Mouse (Mus musculus) embryonic facial prominence, embryonic 11.5 days (tissue): Measurements from ENCODE around the gene Bcor. TPM values are rescaled to one million over a fixed set of nuclear protein-coding genes. Genes with fewer than 3 reads are reported as not detected.

Source experiments
- ATAC-seq: fragments of 200-750 bp; cut with Nextera tagmentation; replicated peaks from 2 replicates; pipeline ENCODE4 v1.8.0; 2017; ENCODE audit warnings: low read depth; ENCODE audit not compliant: insufficient number of reproducible peaks, low FRiP score, low TSS enrichment
- DNase-seq: peaks from one replicate; pipeline ENCODE4 v3.0.0-alpha.2; 2015; ENCODE audit warnings: low spot score
- H3K27ac ChIP-seq: fragments of 300-500 bp; sonication (generic); replicated peaks from 2 replicates; pipeline ENCODE4 v1.5.1; 2014; ENCODE audit warnings: mild to moderate bottlenecking, low read depth, low read length, control low read depth
- H3K27me3 ChIP-seq: fragments of 300-500 bp; sonication (generic); 2 replicates; pipeline ENCODE4 v1.6.1; 2014; ENCODE audit warnings: mild to moderate bottlenecking, low read length, moderate library complexity, mixed read lengths; ENCODE audit not compliant: control insufficient read depth, insufficient read depth
- H3K36me3 ChIP-seq: fragments of 300-500 bp; sonication (generic); replicated peaks from 2 replicates; pipeline ENCODE4 v1.6.1; 2014; ENCODE audit warnings: low read depth, mild to moderate bottlenecking, low read length, moderate library complexity, mixed read lengths; ENCODE audit not compliant: control insufficient read depth, insufficient read depth
- H3K4me1 ChIP-seq: fragments of 300-500 bp; sonication (generic); 2 replicates; pipeline ENCODE4 v1.6.1; 2014; ENCODE audit warnings: low read length, mixed read lengths; ENCODE audit not compliant: control insufficient read depth, insufficient read depth
- H3K4me2 ChIP-seq: fragments of 300-500 bp; sonication (generic); 2 replicates; pipeline ENCODE4 v1.6.1; 2014; ENCODE audit warnings: low read depth, mild to moderate bottlenecking, control low read depth, low read length, moderate library complexity
- H3K4me3 ChIP-seq: fragments of 300-500 bp; sonication (generic); 2 replicates; pipeline ENCODE4 v1.5.1; 2014; ENCODE audit warnings: low read depth, low read length, control low read depth
- H3K9ac ChIP-seq: fragments of 300-500 bp; sonication (generic); replicated peaks from 2 replicates; pipeline ENCODE4 v1.6.1; 2014; ENCODE audit warnings: mild to moderate bottlenecking, control low read depth, low read length
- H3K9me3 ChIP-seq: fragments of 300-500 bp; sonication (generic); replicated peaks from 2 replicates; pipeline ENCODE4 v1.6.1; 2016; ENCODE audit warnings: mild to moderate bottlenecking, low read length, inconsistent platforms, mixed read lengths; ENCODE audit not compliant: control insufficient read depth
- WGBS: fragments of 180-500 bp; shearing (Covaris S2); extraction: QIAGEN DNeasy Blood & Tissue Kit; methylation state at CpG from one replicate; pipeline ENCODE4 v1.1.7; 2014; 5-methylcytosine and 5-hydroxymethylcytosine counted together
- polyA plus RNA-seq: library from polyadenylated mRNA; unstranded; fragments of >200 nt; fragmentation: Nextera tagmentation; extraction: Ambion mirVana; gene quantifications from 2 replicates; pipeline ENCODE4 v1.2.1, GENCODE M21; 2014

Gene Bcor
- polyA plus RNA-seq, 1 experiment from 2014 or later, result 26.9 TPM

DNA sequence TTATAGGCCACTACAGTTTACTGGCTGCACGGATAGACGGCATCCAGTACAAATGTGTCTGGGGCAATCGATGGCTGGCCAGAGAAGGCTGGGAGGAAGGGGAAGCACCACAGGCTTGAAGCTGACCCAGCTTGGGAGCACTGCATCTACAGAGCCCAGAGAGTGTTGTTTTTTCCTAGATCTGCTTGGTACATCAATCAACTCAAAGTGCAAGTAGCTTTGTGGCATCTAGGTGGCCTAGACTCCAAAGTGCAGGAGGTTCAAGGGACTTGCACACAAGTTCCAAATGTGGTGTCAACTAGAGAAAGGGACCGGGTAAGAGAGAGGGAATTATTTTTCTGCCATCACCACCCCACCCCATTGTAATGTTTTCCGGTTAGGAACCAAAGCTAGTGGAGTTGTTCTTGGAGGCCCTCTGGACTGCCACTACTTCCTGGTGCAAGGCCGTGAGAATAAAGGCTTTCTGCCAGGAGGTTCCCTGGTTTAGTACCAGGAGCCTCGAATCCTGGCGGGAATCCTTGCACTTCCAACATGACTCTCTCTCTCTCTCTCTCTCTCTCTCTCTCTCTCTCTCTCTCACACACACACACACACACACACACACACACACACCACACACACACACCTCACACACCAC is 27.5 kb downstream of the Bcor start:
- Histone ChIP-seq H3K4me2 (no peak overlapping the region), H3K27ac (no peak overlapping the region; the same call in 1 of the 2 replicates)

DNA sequence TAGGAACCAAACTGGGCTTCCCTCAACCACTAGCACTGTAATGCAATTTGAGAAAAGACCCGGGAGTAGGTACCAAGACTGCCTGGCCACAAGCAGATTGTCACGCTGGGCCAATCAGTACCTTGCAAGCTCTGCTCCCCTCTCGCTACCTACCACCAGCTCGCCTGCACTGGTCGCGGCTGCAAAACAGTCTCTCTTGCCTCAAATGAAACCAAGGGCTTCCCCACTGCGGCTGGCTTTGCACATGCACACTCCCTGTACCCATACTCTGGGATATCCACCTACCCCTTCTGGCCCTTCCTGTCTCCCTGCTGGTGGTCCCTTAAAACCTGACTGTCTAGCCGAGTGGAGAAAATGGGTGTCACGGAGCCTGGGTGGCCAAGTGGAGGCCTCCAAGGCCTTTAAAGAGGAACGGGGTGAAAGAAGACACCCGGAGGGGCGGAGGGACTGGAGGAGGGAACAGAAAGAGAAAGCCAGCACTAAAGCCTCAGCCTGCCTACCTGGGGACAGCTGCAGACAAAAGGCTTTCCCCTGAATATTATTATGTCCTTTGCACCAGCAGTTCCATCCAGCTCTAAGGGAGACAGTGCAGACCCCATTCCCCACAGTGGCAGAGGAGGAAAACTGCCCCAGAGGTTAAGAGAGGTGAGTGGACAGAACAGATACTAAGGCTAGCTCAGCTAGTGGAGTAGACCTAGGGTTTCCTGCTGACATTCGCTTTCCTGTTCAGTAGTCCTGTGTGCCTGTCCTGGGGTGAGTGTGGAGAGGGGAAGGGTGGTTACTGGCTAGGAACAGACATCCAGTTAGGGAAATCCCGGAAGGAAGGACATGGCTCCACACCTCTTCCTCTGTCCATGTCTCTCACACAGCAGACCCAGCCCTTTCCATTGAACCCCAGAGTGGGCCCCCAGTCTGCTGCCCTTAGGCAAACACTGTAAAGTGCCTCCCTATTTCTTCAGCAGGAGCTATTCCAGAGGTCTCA is 30.0 kb downstream of the Bcor start:
- H3K27ac ChIP-seq, result no peak overlapping the region
- H3K36me3 ChIP-seq, result no peaks in the 10 kb centered on the region
- DNase-seq (no peak), ATAC-seq (no peak)
- no peaks in the 10 kb centered on the region for H3K9me3 ChIP-seq
- no peak overlapping the region for H3K9ac ChIP-seq
- H3K27me3 ChIP-seq, result peaks cover 53% of the 10 kb centered on the region
- no peak overlapping the region for H3K4me2 ChIP-seq
- H3K4me3 ChIP-seq, result no peak overlapping the region
- WGBS, result 11% methylated on average over 14 of the region's 14 CpGs
- H3K4me1 ChIP-seq, result peaks cover 5% of the 10 kb centered on the region

More for the DNA sequence above, 27.5 kb downstream of the Bcor start:
- Histone ChIP-seq H3K36me3 (no peaks in the 10 kb centered on the region), H3K9me3 (no peaks in the 10 kb centered on the region), H3K4me1 (peaks cover 5% of the 10 kb centered on the region), H3K4me3 (no peak overlapping the region), H3K9ac (no peak overlapping the region), H3K27me3 (peaks cover 56% of the 10 kb centered on the region)
- 25% methylated on average over 8 of the region's 8 CpGs for WGBS
- ATAC-seq, result no peak
- no peak for DNase-seq

DNA sequence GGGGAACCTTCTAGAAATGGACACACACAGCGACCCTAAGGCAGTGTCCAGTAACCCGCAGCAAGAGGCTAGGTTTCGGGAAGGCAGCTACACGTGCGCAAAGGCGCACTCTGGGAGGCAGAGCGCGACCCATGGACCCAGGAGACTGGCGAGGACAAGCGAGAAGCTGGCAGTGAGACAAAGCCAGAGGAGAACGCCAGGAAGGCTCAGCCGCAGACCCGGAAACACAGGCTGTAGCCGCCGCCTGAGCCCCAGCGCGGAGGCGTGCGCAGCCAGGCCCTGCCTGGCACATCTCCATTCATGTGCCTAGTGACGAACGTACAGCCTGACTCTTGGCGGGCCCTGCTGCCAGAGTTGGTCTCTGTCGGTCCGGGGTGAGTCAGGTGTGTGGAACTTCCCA is 30.9 kb downstream of the Bcor start:
- H3K4me3 ChIP-seq, result peak overlapping the region; percentile 6; the same call in 1 of the 2 replicates
- H3K27ac ChIP-seq, result no peak overlapping the region
- no peak for ATAC-seq

DNA sequence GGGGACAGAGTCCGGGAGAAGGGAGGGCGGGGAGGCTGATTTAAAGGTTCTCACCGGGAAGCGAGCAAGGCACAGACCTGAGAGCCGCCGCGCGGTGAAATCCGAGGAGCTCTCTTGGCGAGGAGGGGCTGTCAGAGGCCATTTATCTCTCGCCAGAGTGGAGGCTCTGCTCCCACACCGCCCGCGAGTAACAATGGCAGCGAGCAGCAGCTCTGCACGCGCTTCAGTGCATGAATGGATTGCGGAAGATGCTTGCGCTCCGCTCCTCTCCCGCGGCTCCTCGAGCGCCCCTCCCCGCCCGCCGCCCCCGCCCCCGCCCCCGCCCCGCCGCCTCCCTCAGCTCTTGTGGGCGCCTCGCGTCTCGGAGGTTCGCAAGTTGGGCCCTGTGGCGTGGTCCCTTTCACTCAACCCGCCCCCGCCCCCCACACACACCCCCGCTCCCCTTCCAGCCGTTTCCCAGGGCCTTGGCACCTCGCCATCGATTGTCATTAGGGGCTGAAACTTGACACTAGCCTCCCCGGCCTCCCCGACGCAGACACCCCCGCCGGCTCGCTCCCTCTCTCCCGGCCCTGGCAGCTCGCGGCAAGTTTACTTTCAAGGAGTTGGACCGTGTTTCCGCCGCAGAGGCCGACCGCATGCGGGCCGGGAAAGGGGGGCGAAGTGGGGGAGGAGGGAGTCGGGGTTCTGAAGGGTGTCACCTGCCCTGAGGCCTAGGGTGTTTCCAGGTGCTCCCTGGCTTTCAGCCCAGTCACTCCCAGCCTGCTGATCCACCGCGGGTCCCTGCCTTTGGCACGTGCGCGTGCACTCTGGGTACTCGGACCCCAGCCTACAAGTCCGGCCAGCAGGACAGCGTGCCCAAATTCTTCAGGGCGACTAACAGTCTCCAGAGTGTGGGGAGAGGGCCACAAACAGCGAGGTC is 31.7 kb downstream of the Bcor start:
- peaks cover 3% of the 10 kb centered on the region for H3K4me1 ChIP-seq
- ATAC-seq (peak; percentile 50), DNase-seq (peak; percentile 80)
- H3K9ac ChIP-seq, result peak overlapping the region; percentile 78
- peak overlapping the region; percentile 60 for H3K4me3 ChIP-seq
- no peaks in the 10 kb centered on the region for H3K9me3 ChIP-seq
- H3K36me3 ChIP-seq, result no peaks in the 10 kb centered on the region
- peaks cover 44% of the 10 kb centered on the region for H3K27me3 ChIP-seq
- peak overlapping the region; percentile 92 for H3K27ac ChIP-seq
- H3K4me2 ChIP-seq, result peak overlapping the region; percentile 63
- 1% methylated on average over 28 of the region's 72 CpGs for WGBS

More for the DNA sequence above, 30.9 kb downstream of the Bcor start:
- Histone ChIP-seq H3K27me3 (peaks cover 50% of the 10 kb centered on the region), H3K4me1 (peaks cover 3% of the 10 kb centered on the region), H3K9ac (0 out of 2 replicates have a peak overlapping the region, but pooled peaks have one; percentile 39), H3K36me3 (no peaks in the 10 kb centered on the region), H3K4me2 (peak overlapping the region; percentile 63), H3K9me3 (no peaks in the 10 kb centered on the region)
- WGBS, result 4% methylated on average over 24 of the region's 24 CpGs
- DNase-seq, result peak; percentile 26

DNA sequence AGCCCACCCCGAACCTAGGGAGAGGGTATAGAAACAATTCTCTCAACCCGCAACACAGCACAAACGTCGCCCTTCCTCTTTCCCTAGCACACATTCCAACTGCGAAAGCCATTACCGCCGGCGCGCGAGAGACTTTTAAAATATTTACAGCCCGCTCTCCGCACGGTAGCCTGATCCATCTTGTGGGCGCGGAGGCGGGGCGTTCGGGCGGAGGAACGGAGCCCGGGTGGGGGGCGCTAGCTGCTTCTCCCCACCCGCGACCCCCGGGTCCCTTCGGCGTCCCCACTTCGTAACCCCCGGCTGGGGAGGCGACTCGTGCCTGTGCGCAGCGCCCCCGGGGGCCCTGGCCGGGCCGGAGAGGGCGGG is 32.4 kb downstream of the Bcor start:
- peaks cover 44% of the 10 kb centered on the region for H3K27me3 ChIP-seq
- peak overlapping the region; percentile 60 for H3K4me3 ChIP-seq
- H3K4me1 ChIP-seq, result peaks cover 3% of the 10 kb centered on the region
- H3K36me3 ChIP-seq, result no peaks in the 10 kb centered on the region
- no peaks in the 10 kb centered on the region for H3K9me3 ChIP-seq
- ATAC-seq (no peak), DNase-seq (peak; percentile 22)
- H3K9ac ChIP-seq, result peak overlapping the region; percentile 78
- H3K27ac ChIP-seq, result peak overlapping the region; percentile 92
- WGBS, result 2% methylated on average over 34 of the region's 37 CpGs
- peak overlapping the region; percentile 63 for H3K4me2 ChIP-seq

- Histone ChIP-seq H3K36me3 (no peaks in the 10 kb centered on the region), H3K4me3 (peak overlapping the region; percentile 60), H3K4me2 (peak overlapping the region; percentile 63), H3K27me3 (peaks cover 42% of the 10 kb centered on the region), H3K9ac (peak overlapping the region; percentile 78), H3K9me3 (no peaks in the 10 kb centered on the region), H3K4me1 (peaks cover 3% of the 10 kb centered on the region), H3K27ac (peak overlapping the region; percentile 92)
- ATAC-seq (no peak), DNase-seq (peak; percentile 52)
- 3% methylated on average over 24 of the region's 24 CpGs for WGBS
Measured at GRCm38 (mm10) chrX:12127106-12127670, 33.0 kb downstream of the Bcor start.

DNA sequence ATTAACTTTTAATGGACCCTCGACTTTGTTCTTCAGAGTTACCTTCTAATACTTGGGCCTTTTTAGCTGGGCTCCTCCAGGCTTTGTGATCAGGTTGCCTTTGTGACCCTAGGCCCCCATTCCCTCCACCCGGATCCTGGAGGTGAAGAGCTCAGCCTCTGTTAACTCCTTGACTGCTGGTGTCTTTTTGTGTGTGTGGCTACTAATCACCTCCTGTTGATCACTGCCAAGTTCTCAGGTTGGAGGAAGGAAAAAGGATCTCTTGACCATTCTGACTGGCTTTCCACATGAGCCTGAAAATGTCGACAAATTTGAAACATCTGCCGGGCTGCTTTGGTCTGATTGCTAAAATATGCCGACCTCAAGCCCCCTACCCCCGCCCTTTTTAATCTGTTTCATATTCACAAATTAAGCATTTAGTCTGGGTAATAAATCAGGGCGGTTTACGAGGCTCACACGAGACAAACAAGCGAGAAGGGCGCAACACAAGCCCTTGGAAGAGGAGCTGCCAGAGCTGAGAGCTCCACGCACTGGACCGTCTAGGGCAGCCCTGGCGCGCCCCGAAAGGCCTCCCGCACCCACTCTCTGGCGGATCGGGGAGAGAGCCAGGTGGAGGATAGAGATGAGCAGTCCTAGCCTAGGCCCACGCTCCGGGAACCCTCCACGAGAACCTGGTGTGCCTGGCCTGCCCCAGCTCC is 33.6 kb downstream of the Bcor start:
- Histone ChIP-seq H3K4me1 (peaks cover 3% of the 10 kb centered on the region), H3K9me3 (no peaks in the 10 kb centered on the region), H3K27ac (peak overlapping the region; percentile 92), H3K27me3 (peaks cover 40% of the 10 kb centered on the region), H3K4me2 (peak overlapping the region; percentile 63), H3K9ac (peak overlapping the region; percentile 78), H3K4me3 (peak overlapping the region; percentile 60), H3K36me3 (no peaks in the 10 kb centered on the region)
- DNase-seq, result peak; percentile 69
- ATAC-seq, result no peak
- WGBS, result 6% methylated on average over 22 of the region's 22 CpGs
